Mouse (Mus musculus) olfactory bulb, adult 2 months (tissue): Measurements from ENCODE around the gene Olfr510.

ENCODE experiments used
- CTCF ChIP-seq: fragments of 200-500 bp; IDR thresholded peaks from 2 replicates; pipeline ENCODE4 v1.5.1; 2012; ENCODE audit warnings: low read depth, mild to moderate bottlenecking, low read length, moderate library complexity; ENCODE audit not compliant: insufficient read depth
- POLR2A ChIP-seq: fragments of 200-500 bp; IDR thresholded peaks from 2 replicates; pipeline ENCODE4 v1.6.1; 2012; ENCODE audit warnings: mild to moderate bottlenecking, low read depth, low read length, moderate library complexity; ENCODE audit not compliant: insufficient read depth

GRCm38 (mm10) chr7:108621514-108621913 lies 44.7 kb upstream of the Olfr510 start, which contains the start of gene Olfr507:
- TF ChIP-seq CTCF (no peak), POLR2A (no peak)
